Mouse (Mus musculus) small intestine, adult 2 months (tissue): Measurements from ENCODE around the gene Vamp5.

Experiments used
- CTCF ChIP-seq: fragments of 200-500 bp; IDR thresholded peaks from 2 replicates; pipeline ENCODE4 v1.5.1; 2012; ENCODE audit warnings: low read depth, mild to moderate bottlenecking, control low read depth, inconsistent platforms, low read length, moderate library complexity, mixed read lengths; ENCODE audit not compliant: insufficient replicate concordance, insufficient read length; ENCODE audit errors: extremely low read depth
- POLR2A ChIP-seq: fragments of 200-500 bp; IDR thresholded peaks from 2 replicates; pipeline ENCODE4 v1.6.1; 2012; ENCODE audit warnings: low read depth, mild to moderate bottlenecking, control low read depth, inconsistent platforms, low read length, moderate library complexity

DNA sequence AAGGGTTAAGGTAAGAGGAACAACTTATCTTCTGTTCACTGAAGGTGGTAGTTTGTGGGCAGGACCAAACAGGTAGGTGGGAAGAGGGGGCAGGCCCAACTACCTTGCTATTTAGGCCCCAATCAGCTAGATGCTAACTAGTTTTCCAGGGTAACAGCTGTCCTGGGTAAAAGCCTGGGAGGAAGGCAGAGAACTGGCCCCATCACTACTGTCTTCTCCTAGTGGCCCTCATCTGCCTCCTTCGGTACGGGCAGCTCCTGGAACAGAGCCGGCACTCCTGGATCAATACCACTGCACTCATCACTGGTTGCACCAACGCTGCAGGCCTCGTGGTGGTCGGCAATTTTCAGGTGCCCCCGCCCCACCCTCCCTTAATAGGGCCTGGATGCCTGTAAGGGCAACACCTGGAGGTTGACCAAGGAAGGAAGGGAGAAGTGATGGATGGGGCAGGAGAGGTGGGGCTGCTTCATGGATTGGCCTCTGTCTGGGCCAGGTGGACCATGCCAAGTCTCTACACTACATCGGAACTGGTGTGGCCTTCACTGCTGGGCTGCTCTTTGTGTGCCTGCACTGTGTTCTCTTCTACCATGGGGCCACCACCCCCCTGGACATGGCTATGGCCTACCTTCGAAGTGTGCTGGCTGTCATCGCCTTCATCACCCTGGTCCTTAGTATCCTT is 22.0 kb downstream of the Vamp5 start:
- TF ChIP-seq CTCF, result no peak
- TF ChIP-seq POLR2A, result no peak
